Mouse (Mus musculus) lung, adult 18-20 months (tissue): Measurements from ENCODE around the gene Mmd.
"Not testable (repeated sequence)": the region's sequence is repeated elsewhere in the genome, so short reads cannot be mapped to it uniquely, and the experiment has no call there.

Source experiments
- DNase-seq, 2 experiments: peaks; one replicate each; pipeline ENCODE4 v3.0.0; 2022; ENCODE audit warnings: mixed read lengths in 2 of 2

The Mmd gene

DNA sequence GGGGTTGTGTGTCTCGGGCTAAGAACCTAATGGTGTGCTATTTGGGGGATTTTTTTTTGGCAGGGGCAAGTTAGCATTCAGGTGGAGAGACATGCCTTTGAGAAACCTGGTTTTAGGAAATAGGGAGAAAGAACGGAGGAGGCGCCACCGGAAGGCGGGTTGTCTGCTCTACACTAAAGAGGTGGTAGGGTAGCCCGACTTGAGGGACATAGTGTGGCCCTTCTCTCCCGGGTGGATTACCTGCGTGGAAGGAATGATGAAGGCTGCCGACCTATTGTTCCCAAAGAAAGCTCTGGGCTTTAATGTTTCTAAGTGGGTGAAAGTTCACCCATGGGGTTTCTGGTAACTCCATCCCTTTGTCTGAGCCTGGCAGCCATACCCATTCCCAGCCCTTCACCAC is 933 bp downstream of the Mmd start:
- no peak for DNase-seq

DNA sequence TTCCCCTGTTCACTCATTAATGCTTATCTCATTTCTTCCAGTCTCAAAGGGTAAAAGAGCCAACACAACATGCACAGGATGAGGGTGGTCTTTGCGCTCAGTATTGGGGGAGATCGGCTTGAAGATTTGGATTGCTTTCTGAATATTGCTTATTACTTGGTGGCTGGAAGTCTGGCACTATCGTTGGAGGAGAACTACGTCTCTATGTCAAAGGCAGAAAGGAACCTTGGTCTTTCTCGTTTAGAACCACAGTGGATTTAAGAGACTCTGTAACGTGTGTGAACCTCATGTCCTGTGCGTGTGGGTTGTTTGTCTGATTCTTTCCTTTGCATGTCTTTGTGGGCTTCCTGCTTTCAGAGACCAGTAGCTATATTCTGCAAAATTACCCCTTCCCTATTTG is 1.5 kb downstream of the Mmd start:
- DNase-seq: no peak

DNA sequence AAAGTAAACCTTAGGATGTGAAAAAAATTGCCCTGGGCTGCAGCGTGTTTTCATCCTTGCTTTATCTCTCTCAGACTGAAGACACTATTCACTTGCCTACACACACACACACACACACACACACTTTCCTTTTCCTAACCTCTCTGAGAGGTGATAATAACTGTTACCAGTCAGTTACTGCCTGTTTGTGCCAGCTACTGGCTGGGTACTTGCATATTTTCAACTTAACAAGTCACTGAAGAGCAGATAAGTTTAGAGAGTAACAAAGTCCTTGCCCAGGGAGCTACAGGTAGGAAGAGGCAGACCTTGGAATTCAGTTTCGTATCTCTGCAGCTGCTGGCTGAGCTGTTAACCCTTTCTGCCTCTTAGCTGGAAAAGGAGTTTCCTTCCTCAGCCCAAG is 2.7 kb downstream of the Mmd start:
- no peak for DNase-seq

DNA sequence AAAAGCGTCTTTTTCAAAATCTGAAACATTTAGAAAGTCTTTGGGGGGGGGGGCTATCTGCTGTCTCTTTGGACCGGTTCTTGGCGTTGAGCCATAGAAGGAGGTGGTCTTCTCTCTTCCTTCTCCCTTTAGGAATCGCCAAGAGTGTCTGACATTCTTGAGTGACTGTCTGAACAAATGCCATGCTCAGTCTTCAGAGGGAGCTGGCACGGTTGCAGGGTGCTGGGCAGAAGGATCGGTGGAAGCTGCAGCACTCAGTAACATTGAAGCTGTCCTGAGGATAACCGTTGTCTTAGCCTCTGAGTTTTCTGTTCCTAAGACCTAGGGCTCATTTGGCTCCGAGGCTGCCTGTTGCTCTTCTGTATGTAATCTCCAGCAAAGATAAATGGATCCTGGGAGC is 3.1 kb downstream of the Mmd start:
- DNase-seq: no peak

DNA sequence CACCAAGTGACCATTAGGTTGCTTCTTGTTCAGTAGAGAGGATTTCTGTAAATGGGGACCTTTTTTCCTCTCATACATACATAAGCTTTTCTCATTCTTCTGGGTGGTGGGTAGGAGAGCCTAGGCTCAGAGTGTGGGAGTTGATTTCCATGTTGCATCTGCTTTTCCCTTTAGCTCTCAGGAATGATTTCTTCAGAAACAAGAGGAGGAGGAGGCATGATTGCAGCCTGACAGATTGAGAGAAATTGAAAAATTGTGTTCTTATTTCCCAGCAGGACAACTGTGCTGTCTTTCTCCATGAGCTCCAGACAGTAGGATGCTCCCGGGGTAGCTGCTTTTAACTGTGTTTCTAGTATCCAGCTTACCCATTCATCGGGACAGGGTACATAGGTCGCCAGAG is 5.3 kb downstream of the Mmd start:
- DNase-seq: no peak

DNA sequence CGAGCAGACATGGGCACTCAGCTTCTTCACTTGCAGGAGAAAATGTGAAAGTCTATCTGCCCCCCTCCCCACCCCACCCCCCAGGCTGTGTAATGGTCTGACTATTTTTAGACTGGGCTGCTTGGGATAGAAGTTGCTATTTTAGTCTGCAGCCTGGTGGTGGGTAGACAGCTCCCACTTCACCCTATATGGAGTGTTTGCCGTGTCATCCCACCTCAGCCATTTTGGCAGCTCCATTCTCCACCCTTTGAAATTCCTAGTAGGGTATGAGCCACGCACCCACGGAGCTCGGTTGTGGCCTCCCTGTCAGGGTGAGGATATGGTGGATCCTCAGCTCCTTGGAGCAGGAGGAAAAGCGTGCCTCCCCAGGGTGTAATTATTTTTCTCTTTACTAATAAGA is 6.4 kb downstream of the Mmd start:
- no peak for DNase-seq

DNA sequence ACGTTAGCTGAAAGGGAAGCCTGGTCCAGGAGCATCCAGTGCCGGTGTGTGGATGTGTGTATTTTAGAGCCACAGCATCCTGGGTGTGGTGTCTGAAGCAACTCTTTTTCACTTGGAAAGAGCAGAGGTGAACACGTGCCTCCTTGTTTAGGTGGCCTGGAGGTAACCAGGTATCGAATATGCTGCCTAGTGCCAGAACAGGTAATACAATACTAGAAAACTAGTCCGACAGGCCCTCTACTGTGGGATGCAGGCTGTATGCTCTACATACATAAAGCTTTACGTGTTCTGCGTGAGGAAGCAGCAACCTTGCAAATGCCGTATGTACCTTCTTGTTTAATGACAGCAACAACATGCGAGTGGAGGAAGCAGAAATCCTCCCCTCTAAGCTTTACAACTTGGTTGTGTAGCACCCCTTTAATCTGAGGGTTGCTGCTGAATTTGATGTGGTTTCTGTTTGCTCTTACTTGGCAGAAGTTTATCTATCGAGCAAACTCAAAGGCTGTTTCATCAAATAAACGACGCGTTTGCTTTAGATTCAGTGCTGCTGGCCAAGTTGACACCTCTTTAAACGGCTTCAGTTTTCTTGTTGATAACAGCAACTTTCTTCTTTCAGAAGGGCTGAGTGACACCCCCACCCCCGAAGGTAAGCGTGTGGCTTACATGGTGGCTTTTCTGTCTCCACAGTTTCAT is 7.7 kb downstream of the Mmd start:
- peak in 1 of 2 experiments; percentile 44 for DNase-seq

DNA sequence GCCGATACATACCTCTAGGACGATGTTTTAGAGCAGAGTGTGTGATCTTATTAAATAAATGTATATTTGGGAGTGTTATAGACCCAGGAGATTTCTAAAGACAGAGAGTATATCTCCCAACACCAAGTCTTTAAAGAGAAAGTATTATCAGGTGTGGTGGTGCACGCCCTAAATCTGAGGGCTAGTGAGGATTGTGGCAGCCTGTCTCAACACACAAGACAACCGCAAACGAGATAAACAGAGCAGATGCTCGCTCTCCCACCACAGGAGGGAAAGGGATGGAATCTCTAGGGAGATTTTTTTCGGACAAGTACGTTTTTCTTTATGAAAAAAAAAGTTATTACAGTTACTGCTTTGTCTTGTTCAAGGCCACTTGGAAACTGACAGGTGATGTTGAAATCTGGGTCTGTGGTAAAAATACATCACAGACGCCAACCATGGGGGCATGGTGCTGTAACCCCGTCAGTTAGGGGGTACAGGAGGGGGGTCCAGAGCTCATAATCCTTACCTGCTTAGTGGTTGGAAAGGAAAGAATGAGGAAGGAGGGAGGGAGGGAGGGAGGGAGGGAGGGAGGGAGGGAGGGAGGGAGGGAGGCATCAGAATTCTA is 9.2 kb downstream of the Mmd start:
- no peak for DNase-seq

DNA sequence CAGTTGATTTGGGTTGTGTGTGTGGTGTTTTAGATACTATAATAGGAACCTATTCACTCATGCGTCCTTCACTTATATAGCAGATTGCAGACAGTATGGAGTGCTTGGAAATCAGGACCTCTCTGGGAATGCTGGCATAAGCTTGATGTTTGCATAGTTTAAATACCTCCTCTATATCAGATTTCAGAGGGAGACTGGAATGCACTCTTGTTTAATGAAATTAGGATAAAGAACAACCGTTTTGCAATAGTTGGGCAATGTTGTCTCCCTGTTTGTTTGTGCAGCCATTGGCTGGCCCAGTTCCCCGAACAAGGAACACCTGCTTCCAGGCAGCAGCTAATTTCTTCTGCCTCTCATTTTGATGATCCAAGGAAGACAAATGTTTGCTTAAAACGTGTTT is 9.8 kb downstream of the Mmd start:
- peak; percentile 71 to 73 for DNase-seq

DNA sequence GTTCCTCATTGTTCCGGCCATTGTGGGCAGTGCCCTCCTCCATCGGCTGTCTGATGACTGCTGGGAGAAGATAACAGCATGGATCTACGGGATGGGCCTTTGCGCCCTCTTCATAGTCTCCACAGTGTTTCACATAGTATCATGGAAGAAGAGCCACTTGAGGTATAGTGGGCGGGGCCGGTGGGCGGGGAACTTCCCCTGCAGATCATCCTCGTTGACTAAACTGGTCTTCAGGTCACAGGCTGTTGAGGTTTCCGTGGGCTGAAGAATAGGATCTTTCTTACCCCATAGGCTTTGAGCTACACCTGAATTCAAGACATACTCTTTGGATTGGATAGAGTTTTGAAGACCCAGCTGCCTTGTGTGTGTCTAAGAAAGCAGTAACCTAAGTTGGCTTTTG is 10.6 kb downstream of the Mmd start:
- no peak for DNase-seq

DNA sequence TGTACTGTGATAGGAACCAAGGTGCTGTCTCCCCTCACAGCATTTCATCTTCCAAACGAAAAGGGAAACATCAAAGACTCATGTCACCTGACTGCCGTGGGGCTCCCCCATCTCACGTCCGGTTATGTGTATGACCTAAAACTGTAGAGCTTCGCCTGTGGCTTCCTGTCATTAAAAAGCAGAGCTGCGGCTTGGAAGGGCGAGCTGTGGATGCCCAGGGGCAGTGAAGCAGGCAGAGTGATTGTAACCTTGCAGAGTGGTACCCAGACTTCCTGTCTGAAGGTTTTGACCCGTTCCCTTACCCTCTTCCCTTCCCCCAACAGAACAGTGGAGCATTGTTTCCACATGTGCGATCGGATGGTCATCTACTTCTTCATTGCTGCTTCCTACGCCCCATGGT is 14.9 kb downstream of the Mmd start:
- no peak for DNase-seq

DNA sequence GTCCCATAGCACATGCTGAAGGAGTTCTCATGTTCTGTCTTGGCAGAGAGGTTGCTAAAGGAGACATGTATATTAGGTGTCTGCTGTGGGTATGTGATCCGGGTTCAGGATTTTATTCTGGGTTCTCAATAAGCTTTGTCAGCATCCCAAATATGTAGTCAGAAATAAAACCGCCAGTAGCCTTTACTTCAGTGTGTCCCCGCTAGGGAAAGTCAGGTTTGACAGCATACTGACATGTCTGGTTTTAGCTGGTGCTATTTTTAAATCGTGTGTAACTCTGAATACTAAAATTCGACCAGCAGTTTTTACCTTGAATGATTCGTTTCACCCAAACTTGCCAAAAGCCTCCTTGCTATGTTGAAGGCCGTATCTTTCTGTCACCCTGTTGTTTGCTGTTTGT is 16.3 kb downstream of the Mmd start:
- DNase-seq: no peak

DNA sequence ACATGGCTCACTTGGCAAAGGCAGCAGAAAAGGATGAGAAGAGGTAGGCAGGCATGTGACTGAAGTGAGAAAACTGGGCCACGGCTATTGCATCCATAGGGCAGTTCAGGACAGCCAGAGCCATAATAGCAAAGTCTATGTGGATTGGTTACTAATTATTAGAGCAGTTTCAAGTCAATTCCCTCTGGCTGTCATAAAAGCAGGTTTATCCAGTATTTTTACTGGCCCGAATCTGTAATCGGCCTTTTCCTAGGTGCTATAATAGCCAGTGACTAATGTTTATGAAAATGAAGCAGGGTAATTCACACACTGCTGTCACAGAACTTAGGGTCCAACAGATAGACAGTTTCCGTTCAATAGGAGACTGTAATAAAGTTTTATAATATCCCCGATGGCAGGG is 19.7 kb downstream of the Mmd start:
- DNase-seq: no peak

DNA sequence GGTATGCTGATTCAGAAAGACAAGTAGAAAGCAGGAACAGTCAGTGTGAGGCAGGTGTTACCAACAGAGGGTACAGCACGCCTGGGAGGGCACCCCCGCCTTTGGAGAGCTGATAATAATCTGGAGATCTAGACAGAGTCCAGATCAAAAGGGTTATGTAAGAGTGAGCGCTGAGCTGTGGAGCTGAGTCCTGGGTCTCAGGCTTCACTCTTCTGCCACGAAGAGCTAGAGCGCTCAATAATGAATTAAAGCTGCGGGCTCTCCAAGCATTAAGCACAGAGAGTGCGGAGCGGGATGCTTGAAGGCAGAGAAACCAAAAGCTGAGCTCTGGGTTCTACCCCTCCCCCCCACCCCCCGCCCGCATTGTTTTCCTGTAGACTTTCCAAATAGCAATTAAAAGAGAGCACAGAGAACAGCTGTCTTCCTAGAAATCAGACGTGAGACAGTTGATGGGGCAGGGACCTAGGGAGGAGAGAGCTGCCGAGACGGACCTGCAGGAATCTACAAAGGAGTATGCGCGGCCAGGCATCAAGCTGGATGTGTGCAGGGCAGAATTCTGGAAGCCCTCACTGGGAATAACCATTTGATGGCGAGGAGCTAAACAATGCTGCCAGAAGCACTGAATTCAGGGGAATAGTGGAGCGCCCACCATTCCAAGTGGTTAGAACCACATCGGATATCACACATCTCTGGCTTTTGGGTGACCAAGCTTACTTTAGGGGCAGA is 20.3 kb downstream of the Mmd start:
- DNase-seq: no peak

DNA sequence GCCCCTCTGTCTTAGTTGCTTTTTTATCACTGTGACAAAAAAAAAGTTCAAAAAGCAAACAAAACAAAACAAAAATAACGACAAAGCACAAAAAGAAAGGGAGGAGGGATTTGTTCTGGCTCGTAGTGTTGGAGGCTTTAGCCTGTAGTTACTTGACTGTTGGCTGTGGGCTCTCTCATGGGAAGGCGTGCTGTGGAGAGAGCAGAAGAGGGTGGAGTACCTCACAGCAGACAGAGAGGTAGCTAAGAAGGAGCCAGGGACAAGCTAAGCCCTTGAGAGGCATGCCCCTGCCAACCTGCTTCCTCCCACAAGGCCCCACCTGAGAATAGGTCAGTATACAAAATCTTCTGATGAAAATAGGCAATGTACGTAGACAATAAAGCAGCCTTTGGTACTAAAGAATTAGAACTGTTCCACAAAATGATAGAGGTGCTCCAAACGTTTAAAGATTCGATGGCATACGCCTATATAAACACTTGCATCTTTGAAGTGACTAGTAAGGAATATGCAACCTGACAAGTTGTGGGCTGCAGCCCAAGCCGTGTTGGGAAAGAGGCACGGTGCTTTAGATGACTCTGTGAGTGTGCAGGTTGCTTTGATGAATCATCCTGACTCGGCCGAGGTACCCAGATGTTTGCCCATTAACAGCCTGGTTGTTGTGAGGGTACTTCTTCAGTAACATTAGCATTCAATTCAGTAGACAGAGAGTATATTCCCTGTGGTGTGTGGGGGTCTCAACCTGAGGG is 21.0 kb downstream of the Mmd start:
- DNase-seq: no peak

DNA sequence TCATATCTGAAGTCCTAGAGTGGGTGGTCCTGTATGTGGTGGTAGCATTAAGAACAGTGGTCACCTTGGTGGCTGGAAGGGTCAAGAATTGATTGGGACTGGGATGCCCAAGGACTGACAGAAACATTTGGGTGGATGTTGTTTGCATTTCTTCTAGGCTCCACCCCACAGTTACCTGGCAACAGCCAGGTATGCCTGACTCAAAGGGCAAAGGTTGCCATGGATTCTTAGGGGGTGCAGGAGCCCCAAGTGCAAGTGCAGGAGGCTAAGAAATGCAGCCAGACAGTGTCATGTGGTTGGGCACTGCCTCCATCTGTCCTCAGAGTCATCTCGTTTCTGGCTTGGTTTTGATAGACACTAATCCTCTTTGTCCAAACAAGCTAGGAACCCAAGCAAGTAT is 24.9 kb downstream of the Mmd start:
- DNase-seq: no peak

DNA sequence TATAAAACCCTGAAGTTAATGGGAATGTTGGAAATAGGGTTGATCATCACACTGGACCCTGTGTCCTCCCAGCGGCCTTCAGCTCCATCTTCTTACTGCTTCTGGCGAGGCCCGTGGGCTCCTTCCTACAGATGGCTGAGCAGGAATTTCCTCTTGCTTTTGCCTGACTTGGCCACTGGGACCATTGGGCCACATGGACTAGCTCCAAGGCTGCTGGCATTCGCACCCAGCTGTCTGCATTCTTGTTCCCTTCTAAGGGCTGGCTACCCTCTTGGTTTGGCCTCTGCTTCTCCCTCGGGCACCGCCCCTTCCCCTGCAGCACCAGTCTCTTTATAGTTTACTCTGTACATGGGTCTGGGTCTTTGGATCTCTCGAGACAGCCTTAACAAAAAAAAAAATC is 26.4 kb downstream of the Mmd start:
- peak; percentile 21 to 27 for DNase-seq

DNA sequence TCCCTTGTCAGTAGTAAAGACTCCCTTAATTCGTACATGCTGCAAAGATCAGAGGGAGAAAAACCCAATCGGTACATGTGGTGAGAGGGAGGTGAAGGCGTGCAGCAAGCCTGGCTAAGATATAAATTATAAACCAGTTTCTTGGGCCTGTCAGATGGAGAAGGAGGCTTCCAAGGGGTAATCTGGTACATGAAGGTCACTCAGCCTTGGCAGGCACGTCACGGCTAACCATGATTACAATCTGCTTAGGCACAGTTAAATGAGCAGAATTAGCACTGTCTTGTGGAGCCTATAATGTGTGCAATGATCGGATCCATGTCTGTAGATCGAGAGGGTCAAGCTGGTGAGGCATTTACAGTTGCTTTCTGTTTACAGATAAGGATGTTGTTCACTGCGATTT is 26.9 kb downstream of the Mmd start:
- DNase-seq: no peak

DNA sequence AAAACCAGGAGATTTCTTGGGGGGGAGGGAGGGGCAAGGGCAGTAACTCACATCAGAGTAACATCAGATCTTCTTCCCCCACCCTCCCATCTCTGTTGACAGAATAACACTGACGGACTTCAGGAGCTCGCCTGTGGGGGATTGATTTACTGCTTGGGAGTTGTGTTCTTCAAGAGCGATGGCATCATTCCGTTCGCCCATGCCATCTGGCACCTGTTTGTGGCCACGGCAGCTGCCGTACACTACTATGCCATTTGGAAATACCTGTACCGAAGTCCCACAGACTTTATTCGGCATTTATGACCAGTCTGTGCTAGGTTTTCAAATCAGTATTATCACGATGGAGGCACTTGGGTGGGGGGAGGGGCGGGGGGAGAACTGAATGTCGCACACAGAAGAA is 27.3 kb downstream of the Mmd start:
- DNase-seq: no peak

DNA sequence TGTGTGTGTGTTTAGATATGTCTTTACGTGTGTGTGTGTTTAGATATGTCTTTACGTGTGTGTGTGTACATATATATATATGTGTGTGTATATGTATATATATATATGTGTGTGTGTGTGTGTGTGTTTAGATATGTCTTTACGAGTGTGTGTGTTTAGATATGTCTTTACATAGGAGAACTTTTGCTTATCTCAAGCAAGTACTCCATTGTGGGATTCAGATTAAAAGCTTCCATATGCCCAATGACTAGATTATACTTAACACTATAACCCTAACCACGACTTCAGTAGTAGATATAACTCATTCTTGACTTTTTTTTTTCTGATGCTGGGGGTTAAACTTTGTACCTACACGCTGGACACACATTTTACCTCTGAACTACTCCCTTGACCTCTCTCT is 30.8 kb downstream of the Mmd start:
- DNase-seq: no peak

DNA sequence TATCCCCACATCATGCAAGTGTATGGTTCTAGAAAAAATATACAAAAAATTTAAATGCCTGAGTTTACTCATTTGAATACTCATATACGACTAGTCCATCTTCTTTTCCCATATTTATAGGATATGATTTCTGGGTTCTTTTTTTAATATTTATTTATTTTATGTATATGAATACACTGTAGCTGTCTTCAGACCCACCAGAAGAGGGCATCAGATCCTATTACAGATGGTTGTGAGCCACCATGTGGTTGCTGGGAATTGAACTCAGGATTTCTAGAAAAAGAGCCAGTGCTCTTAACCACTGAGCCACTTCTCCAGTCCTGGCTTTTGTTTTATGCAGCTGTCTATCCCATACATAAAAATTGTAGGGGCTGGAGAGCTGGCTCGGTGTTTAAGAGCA is 32.7 kb downstream of the Mmd start:
- not testable (repeated sequence) for DNase-seq

DNA sequence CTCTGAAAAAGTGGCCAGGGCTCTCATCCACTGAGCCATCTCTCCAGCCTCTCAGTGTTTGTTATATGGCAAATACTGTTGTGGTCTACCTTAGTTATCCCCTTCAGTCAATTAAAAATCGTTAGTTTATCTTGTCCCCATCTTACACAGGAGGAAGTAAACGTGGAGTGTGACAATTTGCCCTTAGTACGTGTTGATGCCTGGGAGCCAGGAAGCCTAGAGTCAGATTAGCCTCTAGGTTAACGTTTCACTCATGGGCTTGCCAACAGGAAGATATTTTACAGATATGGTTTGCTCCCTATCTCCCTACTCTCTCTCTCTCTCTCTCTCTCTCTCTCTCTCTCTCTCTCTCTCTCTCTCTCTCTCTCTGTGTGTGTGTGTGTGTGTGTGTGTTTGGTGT is 33.9 kb downstream of the Mmd start:
- no peak for DNase-seq

DNA sequence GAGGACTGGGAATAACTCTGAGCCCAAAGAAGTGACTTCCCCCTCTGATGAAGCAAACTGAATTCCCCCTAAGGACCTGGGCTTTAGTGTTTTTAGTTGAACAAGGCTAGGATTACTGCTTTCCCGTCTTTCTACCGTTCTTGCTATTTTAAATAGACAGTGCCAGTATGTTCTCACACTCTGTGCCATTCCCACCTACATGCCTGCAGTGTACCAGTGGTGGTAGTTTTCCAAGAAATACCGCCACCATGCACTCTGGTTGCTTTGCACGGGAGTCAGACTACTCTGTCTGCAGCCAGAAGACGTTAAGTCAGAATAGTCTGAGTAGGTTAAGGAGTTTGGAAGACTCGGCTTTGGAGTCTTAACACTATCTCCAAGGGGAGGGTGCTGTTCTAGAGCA is 34.3 kb downstream of the Mmd start:
- no peak for DNase-seq

DNA sequence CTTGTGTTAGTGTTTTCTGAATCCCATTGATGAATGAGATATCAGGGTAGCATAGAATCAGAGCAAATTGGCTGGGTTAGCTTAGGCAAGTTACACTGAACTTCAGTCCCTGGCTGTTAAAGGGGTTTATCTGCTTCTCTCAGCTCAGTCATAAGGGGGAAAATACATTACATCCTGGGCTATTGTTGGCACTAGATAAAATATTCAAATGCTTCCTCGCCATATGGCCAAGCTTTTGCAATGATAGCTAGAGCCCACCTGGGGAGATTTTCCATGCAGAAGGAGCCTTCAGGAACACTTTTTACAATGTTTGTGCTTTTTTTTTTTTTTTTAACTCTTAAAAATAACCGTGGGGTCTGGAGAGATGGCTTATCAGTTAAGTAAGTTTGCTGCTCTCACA is 34.8 kb downstream of the Mmd start:
- no peak for DNase-seq
